Mouse (Mus musculus): ENCODE measurements around the gene Smim26. TPM values are rescaled to one million over a fixed set of nuclear protein-coding genes. Genes with fewer than 3 reads are reported as not detected.

Gene Smim26
- polyA plus RNA-seq (2011; ENCODE audit: insufficient read depth, insufficient read length, low read depth, missing spikeins): 14.3 and 16.8 TPM in 2 replicates

DNA sequence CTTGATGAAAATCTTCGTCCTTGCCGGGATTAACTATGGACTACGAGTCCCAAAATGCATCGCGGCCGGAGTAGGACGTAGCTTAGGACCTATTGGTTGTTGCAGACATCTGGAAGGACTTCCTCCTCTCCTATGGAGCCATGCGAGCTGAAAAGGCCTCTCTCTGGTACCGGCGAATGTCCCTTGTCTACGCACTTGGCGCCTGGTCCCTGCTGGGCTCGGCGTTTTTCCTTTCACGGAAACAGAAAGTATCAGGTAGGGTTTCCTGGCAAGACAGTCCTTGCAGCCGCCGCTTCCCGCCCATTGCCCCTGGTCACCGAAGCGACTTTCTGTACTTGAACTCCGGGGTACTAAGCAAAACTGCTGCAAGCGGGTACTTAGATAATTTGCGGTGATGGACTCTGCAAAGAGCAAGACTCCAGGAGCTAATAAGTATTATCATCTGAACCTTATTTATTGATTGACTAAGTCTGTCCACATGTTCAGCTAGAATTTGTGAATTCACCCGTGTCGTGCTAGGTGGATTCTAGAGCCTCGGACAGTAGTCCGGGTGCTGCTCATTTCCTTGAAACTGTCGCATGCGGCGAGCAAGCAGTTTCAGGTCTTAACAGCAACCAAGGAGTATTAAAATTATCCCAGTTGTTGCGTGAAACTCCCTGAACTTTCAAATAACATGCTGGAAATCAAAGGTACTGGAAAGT lies at the start of gene Smim26:
Smim26 (plus strand) TSS at position 104 of the 701 bp plus-strand sequence.
- Histone ChIP-seq H3K9ac (ENCODE audit: low read depth, poor library complexity, severe bottlenecking) (peak within 1 kb of the TSS; percentile 41), H3K4me3 (ENCODE audit: low read depth, low read length) (peak within 1 kb of the TSS; percentile 79), H3K27me3 (ENCODE audit: control insufficient read depth, insufficient read depth, low read length, poor library complexity, severe bottlenecking) (no peaks in the 10 kb centered on the region), H3K36me3 (ENCODE audit: control insufficient read depth, insufficient read depth, low read length, poor library complexity, severe bottlenecking) (no peaks in the 10 kb centered on the region), H3K9me3 (replicated peaks; ENCODE audit: control insufficient read depth, insufficient read depth, low read length, poor library complexity, severe bottlenecking) (no peaks in the 10 kb centered on the region), H3K27ac (ENCODE audit: insufficient read depth, low read length) (no peak within 1 kb of the TSS), H3K4me1 (ENCODE audit: control insufficient read depth, insufficient read depth, low read length) (no peaks in the 10 kb centered on the region)
- TF ChIP-seq POLR2A (IDR thresholded peaks at IDR 0.05; ENCODE audit: insufficient read depth, low read length) (peak; percentile 22), EP300 (IDR thresholded peaks at IDR 0.05; ENCODE audit: insufficient read depth, low read depth, low read length) (no peak), CTCF (IDR thresholded peaks at IDR 0.05; ENCODE audit: low read depth, low read length) (no peak)

DNA sequence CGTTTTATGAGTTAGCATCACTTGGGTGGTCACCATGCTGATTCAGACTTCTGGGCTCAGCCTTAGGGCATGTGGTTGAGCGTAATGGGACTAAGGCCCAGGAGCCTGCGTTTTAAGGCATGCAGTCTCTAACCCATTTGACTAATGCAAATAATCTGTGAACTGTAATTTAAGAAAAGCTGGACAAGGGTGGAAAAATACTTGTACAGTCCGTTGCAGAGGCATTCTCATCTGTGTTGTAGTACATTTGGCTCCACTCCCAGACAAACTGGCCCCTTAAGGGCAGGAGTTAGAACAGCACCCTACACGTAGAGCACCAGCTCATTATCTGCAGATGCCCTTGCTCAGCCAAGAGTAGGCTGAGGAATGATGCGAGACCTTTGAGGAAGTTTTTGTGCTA lies 49.2 kb upstream of the Smim26 start:
- H3K36me3 ChIP-seq (ENCODE audit: control insufficient read depth, insufficient read depth, low read length, poor library complexity, severe bottlenecking): peaks cover 5% of the 10 kb centered on the region
- no peaks in the 10 kb centered on the region for H3K4me1 ChIP-seq (ENCODE audit: control insufficient read depth, insufficient read depth, low read length)
- TF ChIP-seq POLR2A (IDR thresholded peaks at IDR 0.05; ENCODE audit: insufficient read depth, low read length): no peak
- no peak for TF ChIP-seq EP300 (IDR thresholded peaks at IDR 0.05; ENCODE audit: insufficient read depth, low read depth, low read length)
- no peak for TF ChIP-seq CTCF (IDR thresholded peaks at IDR 0.05; ENCODE audit: low read depth, low read length)
- no peak overlapping the region for H3K27ac ChIP-seq (ENCODE audit: insufficient read depth, low read length)
- H3K9ac ChIP-seq (ENCODE audit: low read depth, poor library complexity, severe bottlenecking): no peak overlapping the region
- H3K27me3 ChIP-seq (ENCODE audit: control insufficient read depth, insufficient read depth, low read length, poor library complexity, severe bottlenecking): no peaks in the 10 kb centered on the region
- H3K9me3 ChIP-seq (replicated peaks; ENCODE audit: control insufficient read depth, insufficient read depth, low read length, poor library complexity, severe bottlenecking): no peaks in the 10 kb centered on the region
- H3K4me3 ChIP-seq (ENCODE audit: low read depth, low read length): no peak overlapping the region

DNA sequence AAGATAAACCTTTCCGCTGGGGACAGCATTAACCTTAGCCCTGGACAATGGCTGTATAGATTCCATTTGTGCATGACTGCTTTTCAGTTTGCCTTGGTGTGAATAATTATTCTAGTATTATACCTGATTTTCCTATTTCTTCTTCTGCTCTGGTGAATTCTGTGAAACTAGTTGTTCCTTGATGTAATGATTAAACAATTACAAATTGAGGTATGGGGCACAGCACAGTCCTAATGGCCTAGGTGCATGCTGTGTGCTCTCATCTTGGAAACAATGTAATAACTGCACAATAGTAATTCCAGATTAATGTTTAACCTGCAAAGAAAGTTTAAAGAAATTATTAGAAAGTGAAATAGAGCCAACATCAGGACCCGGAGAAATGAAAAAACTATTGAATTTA lies 48.8 kb upstream of the Smim26 start:
- Histone ChIP-seq H3K9me3 (replicated peaks; ENCODE audit: control insufficient read depth, insufficient read depth, low read length, poor library complexity, severe bottlenecking) (no peaks in the 10 kb centered on the region), H3K27ac (ENCODE audit: insufficient read depth, low read length) (no peak overlapping the region), H3K4me1 (ENCODE audit: control insufficient read depth, insufficient read depth, low read length) (no peaks in the 10 kb centered on the region), H3K36me3 (ENCODE audit: control insufficient read depth, insufficient read depth, low read length, poor library complexity, severe bottlenecking) (peaks cover 5% of the 10 kb centered on the region), H3K9ac (ENCODE audit: low read depth, poor library complexity, severe bottlenecking) (no peak overlapping the region), H3K4me3 (ENCODE audit: low read depth, low read length) (no peak overlapping the region), H3K27me3 (ENCODE audit: control insufficient read depth, insufficient read depth, low read length, poor library complexity, severe bottlenecking) (no peaks in the 10 kb centered on the region)
- no peak for TF ChIP-seq POLR2A (IDR thresholded peaks at IDR 0.05; ENCODE audit: insufficient read depth, low read length)
- TF ChIP-seq EP300 (IDR thresholded peaks at IDR 0.05; ENCODE audit: insufficient read depth, low read depth, low read length): no peak
- TF ChIP-seq CTCF (IDR thresholded peaks at IDR 0.05; ENCODE audit: low read depth, low read length): no peak

DNA sequence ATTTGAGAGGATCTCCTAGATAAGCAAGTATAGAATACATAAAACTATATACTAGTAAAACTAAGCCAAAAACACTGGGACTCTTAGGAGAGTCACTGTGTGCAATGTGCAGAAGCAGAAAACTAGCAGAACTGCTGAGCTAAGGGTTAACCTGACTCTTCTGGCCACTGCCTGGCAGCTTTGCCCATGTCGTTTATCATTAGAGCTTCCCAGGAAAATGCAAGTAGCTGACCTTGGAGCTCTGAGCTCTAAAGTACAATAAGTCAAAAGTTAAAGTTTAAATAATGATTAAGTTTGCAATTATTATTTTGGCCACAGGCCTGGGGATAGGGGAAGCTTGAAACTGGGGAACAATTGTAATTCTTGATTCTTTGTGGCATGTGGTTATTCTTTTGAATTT lies 48.4 kb upstream of the Smim26 start:
- Histone ChIP-seq H3K36me3 (ENCODE audit: control insufficient read depth, insufficient read depth, low read length, poor library complexity, severe bottlenecking) (peaks cover 5% of the 10 kb centered on the region), H3K4me1 (ENCODE audit: control insufficient read depth, insufficient read depth, low read length) (no peaks in the 10 kb centered on the region), H3K9ac (ENCODE audit: low read depth, poor library complexity, severe bottlenecking) (no peak overlapping the region), H3K9me3 (replicated peaks; ENCODE audit: control insufficient read depth, insufficient read depth, low read length, poor library complexity, severe bottlenecking) (no peaks in the 10 kb centered on the region), H3K27ac (ENCODE audit: insufficient read depth, low read length) (no peak overlapping the region), H3K4me3 (ENCODE audit: low read depth, low read length) (no peak overlapping the region), H3K27me3 (ENCODE audit: control insufficient read depth, insufficient read depth, low read length, poor library complexity, severe bottlenecking) (no peaks in the 10 kb centered on the region)
- TF ChIP-seq POLR2A (IDR thresholded peaks at IDR 0.05; ENCODE audit: insufficient read depth, low read length) (no peak), CTCF (IDR thresholded peaks at IDR 0.05; ENCODE audit: low read depth, low read length) (no peak), EP300 (IDR thresholded peaks at IDR 0.05; ENCODE audit: insufficient read depth, low read depth, low read length) (no peak)

DNA sequence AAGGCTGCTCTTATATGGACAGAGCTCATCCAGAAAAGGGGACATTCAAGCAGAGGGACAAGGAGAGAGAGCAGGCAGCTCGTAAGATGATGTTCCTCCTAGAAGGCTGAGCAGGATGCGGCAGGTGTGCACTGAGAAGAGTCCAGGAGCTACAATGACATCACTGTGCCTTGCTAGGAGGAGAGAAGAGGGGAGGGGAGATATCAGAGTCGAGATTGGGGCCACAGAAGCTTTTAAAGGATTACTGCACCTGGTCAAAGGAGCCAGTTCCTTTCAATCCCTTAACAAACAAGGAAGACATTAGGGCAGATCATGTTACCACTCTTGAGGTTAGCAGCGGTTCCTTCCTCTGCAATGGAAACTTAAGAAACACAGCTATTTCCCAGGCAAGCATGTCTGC lies 46.3 kb upstream of the Smim26 start:
- Histone ChIP-seq H3K36me3 (ENCODE audit: control insufficient read depth, insufficient read depth, low read length, poor library complexity, severe bottlenecking) (peaks cover 5% of the 10 kb centered on the region), H3K4me1 (ENCODE audit: control insufficient read depth, insufficient read depth, low read length) (no peaks in the 10 kb centered on the region), H3K27ac (ENCODE audit: insufficient read depth, low read length) (no peak overlapping the region), H3K9ac (ENCODE audit: low read depth, poor library complexity, severe bottlenecking) (no peak overlapping the region), H3K9me3 (replicated peaks; ENCODE audit: control insufficient read depth, insufficient read depth, low read length, poor library complexity, severe bottlenecking) (no peaks in the 10 kb centered on the region), H3K27me3 (ENCODE audit: control insufficient read depth, insufficient read depth, low read length, poor library complexity, severe bottlenecking) (no peaks in the 10 kb centered on the region), H3K4me3 (ENCODE audit: low read depth, low read length) (no peak overlapping the region)
- TF ChIP-seq EP300 (IDR thresholded peaks at IDR 0.05; ENCODE audit: insufficient read depth, low read depth, low read length): no peak
- no peak for TF ChIP-seq POLR2A (IDR thresholded peaks at IDR 0.05; ENCODE audit: insufficient read depth, low read length)
- no peak for TF ChIP-seq CTCF (IDR thresholded peaks at IDR 0.05; ENCODE audit: low read depth, low read length)

DNA sequence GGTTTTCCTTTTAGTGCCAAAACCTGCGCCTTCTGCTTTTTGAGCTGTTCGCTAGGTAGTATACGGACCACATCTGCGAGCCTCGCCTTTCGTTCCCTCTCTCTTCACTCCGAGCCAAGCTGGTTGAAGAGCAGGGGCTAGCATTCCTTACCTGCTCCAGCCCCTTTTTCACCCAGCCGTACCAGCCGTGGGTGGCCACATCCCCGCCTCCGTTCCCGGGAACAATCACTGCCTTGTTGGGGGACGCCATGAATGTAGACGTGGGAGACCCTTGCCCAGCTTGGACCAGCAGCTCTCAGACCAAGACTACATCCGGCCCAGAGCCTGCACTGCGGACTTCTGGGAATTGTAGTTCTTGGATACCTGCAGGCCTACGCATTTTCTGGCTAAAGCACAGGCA lies 43.3 kb upstream of the Smim26 start, which contains the start of gene Rbbp9:
Rbbp9 (minus strand) TSS at position 341 of the 400 bp plus-strand sequence.
- Histone ChIP-seq H3K4me3 (ENCODE audit: low read depth, low read length) (peak within 1 kb of the TSS; percentile 100), H3K36me3 (ENCODE audit: control insufficient read depth, insufficient read depth, low read length, poor library complexity, severe bottlenecking) (no peaks in the 10 kb centered on the region), H3K27ac (ENCODE audit: insufficient read depth, low read length) (no peak within 1 kb of the TSS), H3K27me3 (ENCODE audit: control insufficient read depth, insufficient read depth, low read length, poor library complexity, severe bottlenecking) (no peaks in the 10 kb centered on the region), H3K4me1 (ENCODE audit: control insufficient read depth, insufficient read depth, low read length) (no peaks in the 10 kb centered on the region), H3K9ac (ENCODE audit: low read depth, poor library complexity, severe bottlenecking) (peak within 1 kb of the TSS; percentile 62), H3K9me3 (replicated peaks; ENCODE audit: control insufficient read depth, insufficient read depth, low read length, poor library complexity, severe bottlenecking) (no peaks in the 10 kb centered on the region)
- TF ChIP-seq POLR2A (IDR thresholded peaks at IDR 0.05; ENCODE audit: insufficient read depth, low read length) (peak; percentile 80), EP300 (IDR thresholded peaks at IDR 0.05; ENCODE audit: insufficient read depth, low read depth, low read length) (no peak)

All from ES-Bruce4 (cell line).